Mouse (Mus musculus) telencephalon, adult 2 months (tissue): ENCODE data around the gene Mfsd4b3.
A peak's percentile ranks its signal among the peaks of the same experiment; 100 is the strongest.
"Not testable (repeated sequence)": the region's sequence is repeated elsewhere in the genome, so short reads cannot be mapped to it uniquely, and the experiment has no call there.

ENCODE experiments used
- DNase-seq: peaks from one replicate; pipeline ENCODE4 v3.0.0-alpha.2; 2011; ENCODE audit warnings: low read depth, low spot score

The Mfsd4b3 gene

DNA sequence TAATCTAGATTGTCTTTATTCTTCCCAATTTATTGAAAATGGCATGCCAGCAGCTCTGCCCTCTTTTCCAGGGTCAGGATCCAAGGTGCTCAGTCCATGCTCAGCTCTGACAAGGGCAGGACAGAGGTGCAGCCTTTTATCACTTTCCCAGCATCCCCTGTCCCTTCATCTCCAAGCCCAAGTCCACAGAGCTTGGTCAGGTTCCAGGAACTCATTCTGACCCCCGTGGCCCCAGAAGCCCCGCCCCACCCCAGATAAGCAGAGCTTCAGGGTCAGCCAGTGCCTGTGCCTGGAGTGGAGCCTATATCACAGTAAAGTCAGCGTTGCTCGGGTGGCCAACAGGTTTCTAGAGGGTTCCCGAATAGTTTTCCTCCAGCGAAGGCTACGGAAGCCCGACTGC, 35.4 kb downstream of the Mfsd4b3 start:
- not testable (repeated sequence) for DNase-seq

DNA sequence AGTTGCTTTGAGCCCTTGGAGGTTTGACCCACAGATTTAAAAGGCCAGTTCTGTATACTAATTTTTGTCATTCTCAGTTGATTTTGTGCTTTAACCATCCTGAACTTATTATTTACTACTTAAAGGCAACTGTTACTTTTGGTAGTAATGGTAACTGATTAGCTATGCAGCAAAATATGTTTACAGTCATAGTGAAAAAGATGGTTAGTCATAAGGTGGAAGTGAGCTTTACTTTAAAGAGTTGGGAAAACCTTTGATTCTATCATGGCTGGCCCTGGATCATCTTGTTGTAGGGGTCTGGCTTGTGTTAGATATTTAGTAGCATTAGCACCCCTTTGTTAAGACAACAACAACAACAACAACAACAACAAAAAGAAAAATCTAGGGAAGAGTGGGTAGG, 47.3 kb downstream of the Mfsd4b3 start:
- no peak for DNase-seq

DNA sequence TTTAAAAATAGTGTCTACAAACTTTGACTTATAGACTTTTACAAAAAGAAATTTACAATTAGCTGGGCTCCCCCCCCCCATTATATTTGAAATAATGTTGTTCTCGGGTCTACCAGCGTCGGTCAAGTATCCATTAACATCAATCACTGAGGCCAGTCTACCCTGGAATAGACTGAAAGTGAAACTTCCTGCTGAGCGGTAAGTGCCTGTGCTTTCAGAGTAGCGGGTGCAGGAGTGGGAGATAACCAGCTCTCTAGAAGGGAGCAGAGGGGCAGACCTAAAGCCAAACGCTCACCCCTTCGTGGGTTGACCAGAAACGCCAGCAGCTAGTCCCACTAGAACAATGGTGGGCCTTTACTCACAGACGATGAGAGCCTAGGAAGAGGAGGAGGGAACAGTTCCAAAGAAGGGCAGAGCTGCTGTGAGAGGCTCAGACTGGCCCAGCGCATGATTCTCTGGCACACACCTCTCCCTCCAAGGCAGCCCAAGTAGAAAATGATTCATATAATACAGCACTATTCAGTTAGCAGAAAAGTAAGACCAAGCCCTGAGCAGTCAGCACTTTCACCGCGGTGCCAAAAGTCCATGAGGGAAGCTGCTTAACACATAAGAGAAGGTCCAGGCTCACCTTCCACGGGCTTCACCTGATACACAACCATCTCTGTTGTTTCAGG, 51.0 kb downstream of the Mfsd4b3 start:
- no peak for DNase-seq

DNA sequence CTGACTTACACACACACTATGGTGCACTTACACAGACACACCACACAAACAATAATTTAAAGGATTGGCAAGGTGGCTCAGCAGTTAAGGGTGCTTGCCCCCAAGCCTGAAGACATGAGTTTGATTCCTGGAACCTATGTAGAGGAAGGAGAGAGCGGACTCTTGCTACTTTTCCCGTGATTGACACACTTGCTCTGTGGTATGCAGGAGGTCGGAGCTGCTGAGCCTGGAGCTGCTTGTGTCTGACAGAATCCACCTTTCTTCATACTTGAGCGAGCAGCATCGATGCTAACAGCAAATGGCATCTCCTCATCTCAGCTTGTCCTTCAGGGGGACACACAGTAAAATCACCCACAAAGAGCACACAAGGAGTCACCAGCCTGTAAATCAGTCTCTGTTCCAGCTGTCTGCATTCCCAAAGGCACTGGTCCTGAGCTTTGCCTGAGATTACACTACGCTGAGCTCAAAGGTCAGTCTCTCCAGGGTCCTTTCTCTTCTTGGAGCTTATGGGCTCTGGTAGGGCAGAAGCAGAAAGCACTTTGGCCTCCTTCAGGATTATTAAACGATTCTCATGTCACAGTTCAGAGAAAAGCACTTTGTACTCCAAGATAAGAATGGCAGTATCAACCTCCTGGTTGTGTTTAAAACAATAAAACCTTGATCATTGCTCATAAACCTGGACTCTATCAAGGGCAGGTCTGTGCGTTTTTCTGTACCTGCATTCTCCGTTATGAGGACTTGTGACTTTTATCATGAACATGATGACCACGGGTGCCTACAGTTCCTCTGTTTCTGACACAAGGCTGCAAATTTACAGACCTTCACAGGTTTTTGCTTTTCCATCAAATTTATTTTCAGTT, 52.9 kb downstream of the Mfsd4b3 start:
- DNase-seq = no peak

DNA sequence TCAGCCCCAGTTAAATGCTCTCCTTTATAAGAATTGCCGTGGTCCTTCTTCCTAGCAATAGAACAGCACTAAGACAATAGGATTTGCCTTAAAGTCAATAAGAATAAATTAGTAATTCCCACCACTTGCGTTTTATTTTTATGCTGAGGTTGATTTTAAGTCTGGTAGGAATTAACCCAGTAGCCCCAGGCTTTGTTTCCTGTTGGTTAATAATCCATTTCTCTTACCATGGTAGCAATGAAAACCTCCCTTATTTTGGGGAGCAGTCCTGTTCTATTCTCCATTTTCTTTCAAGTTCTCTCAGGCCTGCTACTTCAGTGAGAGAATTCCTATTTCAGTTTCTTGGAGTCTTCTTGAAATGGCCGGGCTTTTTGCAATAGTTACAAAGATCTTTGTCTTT, 55.8 kb downstream of the Mfsd4b3 start:
- no peak for DNase-seq

DNA sequence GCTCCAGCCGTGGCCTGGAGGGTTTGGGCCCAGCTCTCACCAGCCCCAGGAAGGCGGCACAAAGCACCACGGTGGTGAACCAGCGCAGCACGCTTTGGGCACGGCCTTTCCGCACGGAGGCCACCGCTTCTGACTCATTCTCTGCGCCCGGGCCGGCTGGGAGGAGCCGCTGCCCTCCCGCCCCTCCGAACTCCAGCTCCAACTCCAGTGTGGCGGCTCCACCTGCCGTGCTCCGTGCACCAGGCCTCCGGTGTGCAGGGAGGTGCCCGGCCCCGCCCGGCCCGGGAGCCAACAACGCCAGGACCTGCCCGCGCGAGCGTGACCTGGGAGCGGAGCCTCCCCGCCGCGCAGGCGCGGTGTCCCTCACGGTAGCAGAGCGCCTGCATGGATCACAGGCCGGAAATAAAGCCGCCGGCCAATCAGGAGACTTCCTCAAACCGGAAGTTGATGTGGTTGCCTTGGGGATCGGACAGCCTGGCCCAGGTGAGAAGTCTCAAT, 61.0 kb downstream of the Mfsd4b3 start, which contains the start of gene Mfsd4b4:
Mfsd4b4 (minus strand) TSS at position 365 of the 498 bp plus-strand sequence.
- DNase-seq = peak; percentile 92
